Mouse (Mus musculus): Measurements from ENCODE around the gene Pnpla5. TPM values are rescaled to one million over a fixed set of nuclear protein-coding genes. Genes with fewer than 3 reads are reported as not detected.

The Pnpla5 gene
- total and polyA plus RNA-seq, 3 experiments, result not detected

DNA sequence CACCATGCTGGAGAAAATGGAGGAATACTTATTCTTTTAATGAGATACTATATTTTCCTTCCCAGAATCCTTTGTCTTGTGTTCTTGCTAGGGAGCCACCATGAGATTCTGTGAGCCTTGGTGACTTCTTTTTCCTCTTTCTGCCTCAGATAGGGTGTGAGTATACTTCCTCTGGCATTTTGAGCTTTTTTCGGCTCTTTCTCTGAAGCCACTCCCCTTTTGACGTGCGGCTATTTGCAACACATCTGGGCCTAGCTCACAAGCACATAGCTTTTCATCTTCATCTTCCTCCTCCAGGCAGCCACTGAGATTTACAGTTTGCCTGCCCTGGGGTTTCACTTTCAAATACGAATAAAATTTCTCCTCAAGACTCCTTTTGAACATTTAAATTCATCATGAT is 3.5 kb upstream of the Pnpla5 start:
- Histone ChIP-seq H3K4me1 (ENCODE audit: control insufficient read depth in 1 of 2, insufficient read depth in 2 of 2) (peaks cover 2 to 32% of the 10 kb centered on the region in 2 experiments; a peak in 2 of 4 replicates), H3K27ac (ENCODE audit: insufficient read depth, low read depth) (no peak overlapping the region), H3K9me3 (replicated peaks; ENCODE audit: low read length) (no peaks in the 10 kb centered on the region), H3K79me2 (replicated peaks; ENCODE audit: control insufficient read depth, extremely low read depth, insufficient read depth, poor library complexity, severe bottlenecking) (no peaks in the 10 kb centered on the region), H3K4me2 (ENCODE audit: insufficient read depth, low read depth, poor library complexity, severe bottlenecking) (no peak overlapping the region), H3K9ac (ENCODE audit: insufficient read depth, low read depth) (no peak overlapping the region), H3K27me3 (replicated peaks) (peaks cover 51% of the 10 kb centered on the region), H3K36me3 (replicated peaks in 1 of 2; ENCODE audit: control insufficient read depth in 1 of 2, insufficient read depth in 1 of 2, low read length in 1 of 2) (no peaks in the 10 kb centered on the region), H3K4me3 (replicated peaks in 1 of 3; ENCODE audit: low read depth in 2 of 3, low read length in 2 of 3, poor library complexity in 1 of 3) (no peak overlapping the region)
- TF ChIP-seq CHD1 (IDR thresholded peaks at IDR 0.05; ENCODE audit: low read depth, low read length) (no peak), MYC (IDR thresholded peaks at IDR 0.05; ENCODE audit: low read depth, low read length) (no peak), CHD2 (IDR thresholded peaks at IDR 0.05; ENCODE audit: low read length) (no peak), HCFC1 (IDR thresholded peaks at IDR 0.05; ENCODE audit: low read depth, low read length) (no peak), ZC3H11A (IDR thresholded peaks at IDR 0.05; ENCODE audit: low read depth, low read length) (no peak), GABPA (IDR thresholded peaks at IDR 0.05; ENCODE audit: insufficient replicate concordance, low read depth, low read length) (no peak), ZMIZ1 (IDR thresholded peaks at IDR 0.05; ENCODE audit: low read depth, low read length) (no peak), RCOR1 (conservative IDR thresholded peaks at IDR 0.05; ENCODE audit: low read depth, low read length) (no peak), MEF2A (IDR thresholded peaks at IDR 0.05; ENCODE audit: borderline replicate concordance, low read depth, low read length) (no peak), BHLHE40 (IDR thresholded peaks at IDR 0.05; ENCODE audit: low read depth, low read length) (no peak), TBP (conservative IDR thresholded peaks at IDR 0.05; ENCODE audit: low read depth, low read length) (no peak)
- DNase-seq (ENCODE audit: extremely low read depth), result no peak
- in situ Hi-C loops (cut with MboI; ENCODE audit: low pct_ligation_motif_present, low pct_unique_long_range_greater_than_20kb, low sequenced_read_pairs), result no loop called here
- dilution Hi-C loops (cut with MboI; ENCODE audit: extremely low pct_ligation_motif_present, extremely low pct_unique_long_range_greater_than_20kb, low sequenced_read_pairs), result no loop called here

DNA sequence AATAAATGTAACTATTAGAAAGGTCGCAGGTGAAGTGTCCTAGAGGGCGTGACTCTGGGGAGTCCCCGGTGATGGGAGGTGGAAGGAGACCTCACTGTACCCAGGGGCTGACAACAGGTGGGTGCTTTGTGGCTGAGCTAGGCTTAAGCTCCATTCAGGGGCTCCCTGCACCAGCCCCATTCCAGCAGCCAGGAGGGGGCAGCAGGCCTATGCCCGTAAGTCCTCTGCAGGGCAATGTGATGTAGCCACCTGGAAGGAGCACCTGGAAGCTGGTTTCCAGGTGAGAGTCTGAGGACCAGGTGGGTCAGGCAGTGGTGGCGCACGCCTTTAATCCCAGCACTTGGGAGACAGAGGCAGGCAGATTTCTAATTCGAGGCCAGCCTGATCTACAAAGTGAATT is 1.1 kb upstream of the Pnpla5 start:
- dilution Hi-C loops (cut with MboI; ENCODE audit: extremely low pct_ligation_motif_present, extremely low pct_unique_long_range_greater_than_20kb, low sequenced_read_pairs) (no loop called here), in situ Hi-C loops (cut with MboI; ENCODE audit: low pct_ligation_motif_present, low pct_unique_long_range_greater_than_20kb, low sequenced_read_pairs) (loop anchor here (25.0 kb wide), 1 partner anchor 488 kb away; no protein-coding TSS in a partner anchor)
- DNase-seq (ENCODE audit: extremely low read depth), result no peak
- H3K9ac ChIP-seq (ENCODE audit: insufficient read depth, low read depth), result no peak overlapping the region
- no peak overlapping the region for H3K4me2 ChIP-seq (ENCODE audit: insufficient read depth, low read depth, poor library complexity, severe bottlenecking)
- H3K36me3 ChIP-seq (replicated peaks in 1 of 2; ENCODE audit: control insufficient read depth in 1 of 2, insufficient read depth in 1 of 2, low read length in 1 of 2), result no peaks in the 10 kb centered on the region
- peaks cover 2 to 32% of the 10 kb centered on the region in 2 experiments; a peak in 2 of 4 replicates for H3K4me1 ChIP-seq (ENCODE audit: control insufficient read depth in 1 of 2, insufficient read depth in 2 of 2)
- TF ChIP-seq PAX5 (IDR thresholded peaks at IDR 0.05; ENCODE audit: low read length) (no peak), MAX (IDR thresholded peaks at IDR 0.05; ENCODE audit: low read length) (no peak), CTCF (conservative IDR thresholded peaks at IDR 0.05 in 1 of 2, IDR thresholded peaks at IDR 0.05 in 1 of 2; ENCODE audit: low read depth in 2 of 2, low read length in 2 of 2) (peak in 1 of 2 experiments; percentile 27; a peak in 1 of 4 replicates), POLR2AphosphoS2 (IDR thresholded peaks at IDR 0.05; ENCODE audit: low read depth, low read length) (no peak), USF2 (conservative IDR thresholded peaks at IDR 0.05; ENCODE audit: low read depth, low read length) (no peak)
- no peaks in the 10 kb centered on the region for H3K9me3 ChIP-seq (replicated peaks; ENCODE audit: low read length)
- no peaks in the 10 kb centered on the region for H3K79me2 ChIP-seq (replicated peaks; ENCODE audit: control insufficient read depth, extremely low read depth, insufficient read depth, poor library complexity, severe bottlenecking)
- H3K27me3 ChIP-seq (replicated peaks), result peaks cover 55% of the 10 kb centered on the region
- H3K27ac ChIP-seq (ENCODE audit: insufficient read depth, low read depth), result no peak overlapping the region
- no peak overlapping the region for H3K4me3 ChIP-seq (replicated peaks in 1 of 3; ENCODE audit: low read depth in 2 of 3, low read length in 2 of 3, poor library complexity in 1 of 3)
